Mouse (Mus musculus) lung, postnatal 0 days (tissue): Measurements from ENCODE around the gene Stab1.

Experiments used
- CTCF ChIP-seq: IDR thresholded peaks from 2 replicates; pipeline ENCODE4 v1.5.1; 2016; ENCODE audit warnings: antibody characterized with exemption, mild to moderate bottlenecking
- EP300 ChIP-seq: IDR thresholded peaks from 2 replicates; pipeline ENCODE4 v1.6.1; 2016; ENCODE audit warnings: antibody characterized with exemption, mild to moderate bottlenecking, control low read depth

DNA sequence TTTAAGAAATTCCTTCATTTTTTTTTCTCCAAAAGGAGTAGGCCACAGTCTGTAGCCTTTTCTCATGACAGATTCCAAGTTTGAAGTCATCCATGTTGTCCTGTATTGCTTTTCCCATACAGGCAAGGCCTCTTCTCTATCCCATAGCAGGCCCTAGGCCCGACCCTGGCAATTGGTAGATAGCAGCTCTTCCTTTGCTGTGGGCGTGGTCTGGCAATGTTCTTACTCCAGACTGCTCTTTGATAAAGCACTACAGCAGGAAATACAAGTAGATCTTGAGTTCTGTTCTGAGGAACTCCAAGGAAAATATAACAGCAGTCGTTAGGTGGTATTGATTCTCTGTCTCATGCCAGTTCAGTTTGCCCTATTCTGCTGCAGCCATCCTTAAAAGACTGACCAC is 57.8 kb downstream of the Stab1 start:
- no peak for TF ChIP-seq CTCF
- no peak for TF ChIP-seq EP300
